Mouse (Mus musculus) CH12.LX (cell line): Measurements from ENCODE around the gene Gm44965. TPM values are rescaled to one million over a fixed set of nuclear protein-coding genes. Genes with fewer than 3 reads are reported as not detected.

ENCODE experiments used
- DNase-seq: peaks from one replicate; pipeline ENCODE4 v3.0.0-alpha.2; 2013; ENCODE audit errors: extremely low read depth
- H3K27ac ChIP-seq: 2 replicates; pipeline ENCODE4 v1.5.1; 2012; ENCODE audit warnings: low read depth, mild to moderate bottlenecking, control low read depth, moderate library complexity; ENCODE audit not compliant: insufficient read depth
- H3K27me3 ChIP-seq: replicated peaks from 2 replicates; pipeline ENCODE3; 2012; ENCODE audit warnings: inconsistent platforms
- H3K36me3 ChIP-seq, 2 experiments: replicated peaks in 1 of 2; 2 replicates each; pipeline versions ENCODE3 to v1.6.1; 2012; ENCODE audit warnings: inconsistent platforms in 1 of 2, low read length in 1 of 2, mild to moderate bottlenecking in 1 of 2, mixed read lengths in 1 of 2, moderate library complexity in 1 of 2; ENCODE audit not compliant: control insufficient read depth in 1 of 2, insufficient read depth in 1 of 2
- H3K4me1 ChIP-seq, 2 experiments: 2 replicates each; pipeline ENCODE4 v1.6.1; 2012; ENCODE audit warnings: inconsistent platforms in 1 of 2, moderate library complexity in 1 of 2; ENCODE audit not compliant: insufficient read depth in 2 of 2, control insufficient read depth in 1 of 2
- H3K4me2 ChIP-seq: 2 replicates; pipeline ENCODE4 v1.6.1; 2012; ENCODE audit warnings: low read depth, mild to moderate bottlenecking, control low read depth; ENCODE audit not compliant: poor library complexity, insufficient read depth, severe bottlenecking
- H3K4me3 ChIP-seq, 3 experiments: fragments of 150-350 bp in 1 of 3; sonication (generic) in 1 of 3; replicated peaks in 1 of 3; 2 replicates each; pipeline versions ENCODE3 to v1.5.1; 2011 to 2012; ENCODE audit warnings: low read depth in 2 of 3, low read length in 2 of 3, mild to moderate bottlenecking in 2 of 3, moderate library complexity in 2 of 3, control low read depth in 1 of 3, improper control_type of control experiment in 1 of 3, inconsistent platforms in 1 of 3, mixed read lengths in 1 of 3; ENCODE audit not compliant: poor library complexity in 1 of 3
- H3K79me2 ChIP-seq: replicated peaks from 2 replicates; pipeline ENCODE4 v1.6.1; 2012; ENCODE audit warnings: mild to moderate bottlenecking, moderate library complexity; ENCODE audit not compliant: control insufficient read depth, poor library complexity, insufficient read depth, severe bottlenecking; ENCODE audit errors: extremely low read depth
- H3K9ac ChIP-seq: 2 replicates; pipeline ENCODE4 v1.6.1; 2012; ENCODE audit warnings: low read depth, mild to moderate bottlenecking, control low read depth, moderate library complexity; ENCODE audit not compliant: insufficient read depth
- H3K9me3 ChIP-seq: replicated peaks from 2 replicates; pipeline ENCODE3; 2012; ENCODE audit warnings: low read length, inconsistent platforms, mixed read lengths
- CHD2 ChIP-seq: IDR thresholded peaks from 2 replicates; pipeline ENCODE4 v1.6.1; 2011; ENCODE audit warnings: low read length, improper control_type of control experiment
- ELF1 ChIP-seq: IDR thresholded peaks from 2 replicates; pipeline ENCODE4 v1.6.1; 2014; ENCODE audit warnings: low read depth, mild to moderate bottlenecking, inconsistent platforms, low read length, improper control_type of control experiment
- GABPA ChIP-seq: IDR thresholded peaks from 2 replicates; pipeline ENCODE4 v1.6.1; 2012; ENCODE audit warnings: low read depth, low read length, improper control_type of control experiment, inconsistent platforms; ENCODE audit not compliant: insufficient replicate concordance
- HCFC1 ChIP-seq: IDR thresholded peaks from 2 replicates; pipeline ENCODE4 v1.6.1; 2012; ENCODE audit warnings: low read depth, mild to moderate bottlenecking, inconsistent platforms, low read length, improper control_type of control experiment
- JUN ChIP-seq: IDR thresholded peaks from 2 replicates; pipeline ENCODE4 v1.6.1; 2011; ENCODE audit warnings: low read depth, mild to moderate bottlenecking, low read length, improper control_type of control experiment, moderate library complexity; ENCODE audit not compliant: insufficient read depth
- MAFK ChIP-seq: IDR thresholded peaks from 2 replicates; pipeline ENCODE4 v1.6.1; 2011; ENCODE audit warnings: low read length, improper control_type of control experiment; ENCODE audit not compliant: insufficient replicate concordance
- MEF2A ChIP-seq: IDR thresholded peaks from 2 replicates; pipeline ENCODE4 v1.6.1; 2014; ENCODE audit warnings: low read depth, mild to moderate bottlenecking, inconsistent platforms, low read length, improper control_type of control experiment, borderline replicate concordance
- NELFE ChIP-seq: IDR thresholded peaks from 2 replicates; pipeline ENCODE4 v1.6.1; 2011; ENCODE audit warnings: low read depth, low read length, improper control_type of control experiment
- NRF1 ChIP-seq: IDR thresholded peaks from 2 replicates; pipeline ENCODE4 v1.6.1; 2014; ENCODE audit warnings: low read depth, mild to moderate bottlenecking, inconsistent platforms, low read length, improper control_type of control experiment, moderate library complexity
- PAX5 ChIP-seq: IDR thresholded peaks from 2 replicates; pipeline ENCODE4 v1.6.1; 2012; ENCODE audit warnings: low read length, inconsistent platforms, mixed read lengths
- POLR2A ChIP-seq: IDR thresholded peaks from 2 replicates; pipeline ENCODE4 v1.6.1; 2011; ENCODE audit warnings: low read depth, mild to moderate bottlenecking, improper control_type of control experiment, low read length
- RAD21 ChIP-seq: IDR thresholded peaks from 2 replicates; pipeline ENCODE4 v1.6.1; 2011; ENCODE audit warnings: low read depth, mild to moderate bottlenecking, low read length, improper control_type of control experiment, moderate library complexity
- RCOR1 ChIP-seq: conservative IDR thresholded peaks from 2 replicates; pipeline ENCODE4 v1.6.1; 2012; ENCODE audit warnings: low read depth, mild to moderate bottlenecking, inconsistent platforms, low read length, improper control_type of control experiment
- SIN3A ChIP-seq: IDR thresholded peaks from 2 replicates; pipeline ENCODE4 v1.6.1; 2012; ENCODE audit warnings: low read length, improper control_type of control experiment, inconsistent platforms
- TBP ChIP-seq: conservative IDR thresholded peaks from 2 replicates; pipeline ENCODE4 v1.6.1; 2011; ENCODE audit warnings: low read depth, low read length, improper control_type of control experiment
- TCF12 ChIP-seq: IDR thresholded peaks from 2 replicates; pipeline ENCODE4 v1.6.1; 2014; ENCODE audit warnings: low read depth, mild to moderate bottlenecking, inconsistent platforms, low read length, improper control_type of control experiment
- UBTF ChIP-seq: IDR thresholded peaks from 2 replicates; pipeline ENCODE4 v1.6.1; 2012; ENCODE audit warnings: low read depth, mild to moderate bottlenecking, inconsistent platforms, low read length, improper control_type of control experiment, moderate library complexity
- USF2 ChIP-seq: conservative IDR thresholded peaks from 2 replicates; pipeline ENCODE4 v1.6.1; 2011; ENCODE audit warnings: low read depth, low read length, improper control_type of control experiment
- ZC3H11A ChIP-seq: IDR thresholded peaks from 2 replicates; pipeline ENCODE4 v1.6.1; 2012; ENCODE audit warnings: low read depth, mild to moderate bottlenecking, inconsistent platforms, low read length, improper control_type of control experiment
- ZKSCAN1 ChIP-seq: IDR thresholded peaks from 2 replicates; pipeline ENCODE4 v1.6.1; 2012; ENCODE audit warnings: low read depth, inconsistent platforms, low read length, improper control_type of control experiment, borderline replicate concordance
- ZNF384 ChIP-seq: IDR thresholded peaks from 2 replicates; pipeline ENCODE4 v1.6.1; 2012; ENCODE audit warnings: low read depth, low read length, improper control_type of control experiment, inconsistent platforms
- dilution Hi-C: fragments of 300-500 bp; cut with MboI; formaldehyde crosslinking; loops from 2 replicates; pipeline ENCODE4 v1.14.3; 2020; ENCODE audit warnings: low sequenced_read_pairs; ENCODE audit not compliant: extremely low pct_unique_long_range_greater_than_20kb, extremely low pct_ligation_motif_present
- in situ Hi-C: fragments of 300-500 bp; cut with MboI; formaldehyde crosslinking; loops from 3 replicates; pipeline ENCODE4 v1.14.3; 2019; ENCODE audit warnings: low sequenced_read_pairs, low pct_ligation_motif_present, low pct_unique_long_range_greater_than_20kb, mixed read lengths
- polyA plus RNA-seq: library from polyadenylated mRNA; unstranded; fragments of >175 nt; gene quantifications from 2 replicates; pipeline ENCODE4 v1.2.1, GENCODE M21; 2012; ENCODE audit warnings: low read depth; ENCODE audit not compliant: insufficient read length
- total RNA-seq, 2 experiments: library from RNA; depleted of rRNA; stranded (reverse); fragments of 300-350 nt in 1 of 2; fragments of >200 nt in 1 of 2; gene quantifications; 2 replicates each; pipeline ENCODE4 v1.2.3; 2012 to 2014

The Gm44965 gene
- total and polyA plus RNA-seq, 3 experiments = not detected

DNA sequence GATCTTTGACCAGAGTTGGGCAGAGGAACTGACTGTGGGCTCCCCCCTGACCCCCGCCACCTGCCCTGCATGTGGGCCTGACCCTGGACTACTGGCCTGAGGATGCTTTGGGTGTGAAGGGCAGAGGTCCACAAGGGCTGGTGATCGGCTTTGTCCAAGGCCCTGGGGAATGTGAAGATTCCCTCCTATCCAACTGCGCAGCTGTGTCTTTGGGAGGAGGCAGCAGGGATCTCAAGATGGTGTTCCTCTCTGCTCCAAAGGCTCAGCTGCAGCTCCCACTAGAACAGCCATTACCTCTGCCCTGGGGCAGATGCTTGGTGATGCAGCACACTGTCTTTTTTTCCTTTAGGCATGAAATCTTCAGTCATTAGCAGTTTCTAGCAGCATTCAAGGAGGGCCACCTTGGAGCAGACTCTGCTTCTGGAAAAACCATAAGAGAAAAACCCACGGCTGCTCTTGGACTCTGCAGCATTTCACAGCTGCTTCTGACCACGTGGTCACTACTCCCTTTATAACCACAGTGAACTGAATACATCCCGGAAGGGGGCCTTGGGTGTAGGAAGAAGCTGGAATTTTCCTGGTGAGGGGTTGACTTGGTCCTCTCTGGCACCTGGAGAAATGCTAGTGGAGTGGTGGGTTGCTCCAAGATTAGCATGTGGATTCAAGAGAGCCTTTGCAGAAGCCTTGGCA lies 44.2 kb downstream of the Gm44965 start:
- in situ Hi-C loops = loop anchor here (25.0 kb wide), 1 partner anchor 324 kb away; the partner anchor contains the start of gene Doxl2

DNA sequence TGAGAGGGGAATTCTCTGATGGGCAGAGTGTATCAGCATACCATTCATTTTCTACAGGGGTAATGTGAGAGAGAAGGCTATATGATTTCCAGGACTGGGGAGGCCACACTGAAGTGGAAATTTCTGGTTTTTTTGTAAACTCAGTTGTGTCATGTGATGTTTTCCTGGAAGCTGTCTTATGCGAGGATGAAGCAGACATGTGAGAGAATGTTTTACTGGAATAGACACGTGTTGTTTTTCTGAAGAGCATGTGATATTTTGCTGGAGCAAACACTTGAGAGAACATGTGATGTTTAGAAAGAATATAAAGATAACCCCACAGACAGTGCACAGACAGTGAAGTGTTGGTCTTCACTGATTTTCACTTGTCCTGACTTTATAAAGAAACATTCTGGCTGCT lies 44.8 kb downstream of the Gm44965 start:
- Histone ChIP-seq H3K27me3 (no peaks in the 10 kb centered on the region), H3K4me1 (peaks cover 0 to 16% of the 10 kb centered on the region in 2 experiments; a peak in 2 of 4 replicates), H3K79me2 (no peaks in the 10 kb centered on the region), H3K9me3 (no peaks in the 10 kb centered on the region), H3K27ac (no peak overlapping the region), H3K4me2 (no peak overlapping the region), H3K4me3 (no peak overlapping the region), H3K36me3 (no peaks in the 10 kb centered on the region), H3K9ac (no peak overlapping the region)
- DNase-seq = no peak
- TF ChIP-seq USF2 = no peak
- TF ChIP-seq MEF2A = no peak
- no peak for TF ChIP-seq RCOR1
- no peak for TF ChIP-seq NRF1
- TF ChIP-seq ZC3H11A = no peak
- TF ChIP-seq NELFE = no peak
- no peak for TF ChIP-seq TCF12
- no peak for TF ChIP-seq POLR2A
- TF ChIP-seq GABPA = no peak
- no peak for TF ChIP-seq MAFK
- TF ChIP-seq ZNF384 = no peak
- TF ChIP-seq ELF1 = no peak
- no peak for TF ChIP-seq TBP
- no peak for TF ChIP-seq ZKSCAN1
- dilution Hi-C loops (loop anchor here (25.0 kb wide), 1 partner anchor 124 kb away; the partner anchor contains the start of gene Gimap3), in situ Hi-C loops (loop anchor here (25.0 kb wide), 1 partner anchor 324 kb away; the partner anchor contains the start of gene Doxl2)

More for the DNA sequence above, 44.2 kb downstream of the Gm44965 start:
- Histone ChIP-seq H3K79me2 (no peaks in the 10 kb centered on the region), H3K9ac (no peak overlapping the region), H3K4me1 (peaks cover 0 to 16% of the 10 kb centered on the region in 2 experiments; a peak in 2 of 4 replicates), H3K4me3 (no peak overlapping the region), H3K27ac (no peak overlapping the region), H3K9me3 (no peaks in the 10 kb centered on the region), H3K4me2 (no peak overlapping the region), H3K27me3 (no peaks in the 10 kb centered on the region), H3K36me3 (peaks cover 0 to 5% of the 10 kb centered on the region in 2 experiments)
- no peak for TF ChIP-seq CHD2
- TF ChIP-seq TBP = no peak
- no peak for TF ChIP-seq PAX5
- no peak for TF ChIP-seq ELF1
- TF ChIP-seq RAD21 = no peak
- TF ChIP-seq SIN3A = no peak
- no peak for TF ChIP-seq UBTF
- no peak for TF ChIP-seq HCFC1
- no peak for TF ChIP-seq JUN
- dilution Hi-C loops = loop anchor here (25.0 kb wide), 1 partner anchor 124 kb away; the partner anchor contains the start of gene Gimap3
- DNase-seq = no peak
